Mouse (Mus musculus): ENCODE data around the gene Olfr669.

- TF ChIP-seq CTCF (conservative IDR thresholded peaks at IDR 0.05; ENCODE audit: low read length) (no peak), POU5F1 (IDR thresholded peaks at IDR 0.05; ENCODE audit: borderline replicate concordance, low read length) (no peak), NANOG (IDR thresholded peaks at IDR 0.05; ENCODE audit: borderline replicate concordance, low read length) (no peak)
Measured at GRCm38 (mm10) chr7:104921382-104921781, 12.7 kb upstream of the Olfr669 start, which contains the start of gene Olfr667.

Data from E14TG2a.4 (cell line).